Mouse (Mus musculus) ES-E14 (cell line): Measurements from ENCODE around the gene Olfr1368. TPM values are rescaled to one million over a fixed set of nuclear protein-coding genes. Genes with fewer than 3 reads are reported as not detected.
"Not testable (repeated sequence)": the region's sequence is repeated elsewhere in the genome, so short reads cannot be mapped to it uniquely, and the experiment has no call there.

Experiments used
- DNase-seq: peaks from one replicate; pipeline ENCODE4 v3.0.0-alpha.2; 2013; ENCODE audit warnings: low read depth, low spot score
- H3K27ac ChIP-seq: 2 replicates; pipeline ENCODE4 v1.5.1; 2012; ENCODE audit warnings: low read depth, mild to moderate bottlenecking, low read length, moderate library complexity, mixed read lengths; ENCODE audit not compliant: poor library complexity, insufficient read depth, severe bottlenecking
- H3K36me3 ChIP-seq: 2 replicates; pipeline ENCODE4 v1.6.1; 2012; ENCODE audit warnings: mild to moderate bottlenecking, low read length, moderate library complexity, mixed read lengths; ENCODE audit not compliant: control insufficient read depth, poor library complexity, insufficient read depth, severe bottlenecking
- H3K4me1 ChIP-seq, 2 experiments: fragments of 150-350 bp in 1 of 2; sonication (generic) in 1 of 2; 2 replicates each; pipeline ENCODE4 v1.6.1; 2012; ENCODE audit warnings: low read length in 2 of 2, mild to moderate bottlenecking in 1 of 2, mixed read lengths in 1 of 2; ENCODE audit not compliant: control insufficient read depth in 2 of 2, insufficient read depth in 2 of 2, poor library complexity in 1 of 2
- H3K4me3 ChIP-seq, 2 experiments: fragments of 150-350 bp in 1 of 2; sonication (generic) in 1 of 2; 2 replicates each; pipeline ENCODE4 v1.5.1; 2012; ENCODE audit warnings: low read length in 2 of 2, low read depth in 1 of 2, mild to moderate bottlenecking in 1 of 2, mixed read lengths in 1 of 2; ENCODE audit not compliant: insufficient read depth in 1 of 2, poor library complexity in 1 of 2, severe bottlenecking in 1 of 2
- H3K9ac ChIP-seq: 2 replicates; pipeline ENCODE4 v1.6.1; 2012; ENCODE audit warnings: low read depth, mild to moderate bottlenecking, low read length, mixed read lengths; ENCODE audit not compliant: poor library complexity, insufficient read depth, severe bottlenecking
- H3K9me3 ChIP-seq: fragments of 150-350 bp; sonication (generic); 2 replicates; pipeline ENCODE4 v1.6.1; 2012; ENCODE audit warnings: low read depth, mild to moderate bottlenecking, low read length; ENCODE audit not compliant: control insufficient read depth, insufficient read depth
- CHD2 ChIP-seq: IDR thresholded peaks from 2 replicates; pipeline ENCODE4 v1.6.1; 2014; ENCODE audit warnings: mild to moderate bottlenecking, low read depth, low read length, inconsistent platforms
- HCFC1 ChIP-seq: IDR thresholded peaks from 2 replicates; pipeline ENCODE4 v1.6.1; 2012; ENCODE audit warnings: low read length, inconsistent platforms, borderline replicate concordance; ENCODE audit not compliant: insufficient read depth
- MAFK ChIP-seq: IDR thresholded peaks from 2 replicates; pipeline ENCODE4 v1.6.1; 2014; ENCODE audit warnings: mild to moderate bottlenecking, low read depth, low read length, inconsistent platforms; ENCODE audit not compliant: insufficient read depth
- ZC3H11A ChIP-seq: IDR thresholded peaks from 2 replicates; pipeline ENCODE4 v1.6.1; 2012; ENCODE audit warnings: low read depth, mild to moderate bottlenecking, inconsistent platforms, low read length, borderline replicate concordance
- ZNF384 ChIP-seq: IDR thresholded peaks from 2 replicates; pipeline ENCODE4 v1.6.1; 2012; ENCODE audit warnings: low read depth, low read length, inconsistent platforms
- in situ Hi-C, 2 experiments: fragments of 600-800 bp; cut with MboI; formaldehyde crosslinking; loops; one replicate each; pipeline ENCODE4 v1.15.1; 2025; ENCODE audit warnings: low sequenced_read_pairs in 2 of 2, inconsistent platforms in 1 of 2; ENCODE audit not compliant: unreplicated experiment in 2 of 2
- total RNA-seq: library from RNA; depleted of rRNA; stranded (reverse); fragments of 300-350 nt; gene quantifications from 2 replicates; pipeline ENCODE4 v1.2.3, GENCODE M21; 2012

Gene Olfr1368
- total RNA-seq, 1 experiment, result not detected

- no peak for DNase-seq
- TF ChIP-seq ZC3H11A, result peak; percentile 35; the same call in 1 of the 2 replicates
- no peak for TF ChIP-seq ZNF384
- H3K36me3 ChIP-seq, result no peaks in the 10 kb centered on the region
- H3K4me1 ChIP-seq, result no peaks in the 10 kb centered on the region
- no peaks in the 10 kb centered on the region for H3K9me3 ChIP-seq
- in situ Hi-C loops, result loop anchor here in 1 of 2 experiments (25.0 kb wide), 1 partner anchor 830 kb away; no protein-coding TSS in a partner anchor
- H3K9ac ChIP-seq, result no peak overlapping the region
- H3K4me3 ChIP-seq, result no peak overlapping the region
- no peak overlapping the region for H3K27ac ChIP-seq
Observed at GRCm38 (mm10) chr13:21142421-21142820, 3.2 kb downstream of the Olfr1368 start.

GRCm38 (mm10) chr13:21129339-21129738 is 16.3 kb downstream of the Olfr1368 start, which contains the start of gene Olfr263:
Gene Olfr263, plus strand, starts transcription at chr13:21129639.
- in situ Hi-C loops, result loop anchor here in 1 of 2 experiments (25.0 kb wide), 1 partner anchor 817 kb away; no protein-coding TSS in a partner anchor
- not testable (repeated sequence) for H3K4me3 ChIP-seq, H3K36me3 ChIP-seq, H3K4me1 ChIP-seq, DNase-seq, H3K27ac ChIP-seq, H3K9me3 ChIP-seq, H3K9ac ChIP-seq

- no peak for DNase-seq
- Histone ChIP-seq H3K27ac (no peak overlapping the region), H3K4me1 (no peaks in the 10 kb centered on the region), H3K9ac (no peak overlapping the region), H3K9me3 (no peaks in the 10 kb centered on the region), H3K36me3 (no peaks in the 10 kb centered on the region), H3K4me3 (no peak overlapping the region)
- in situ Hi-C loops, result no loop called here
- TF ChIP-seq ZC3H11A, result no peak
- TF ChIP-seq CHD2, result no peak
- no peak for TF ChIP-seq ZNF384
- no peak for TF ChIP-seq MAFK
- TF ChIP-seq HCFC1, result no peak
Observed at GRCm38 (mm10) chr13:21114121-21114520, 31.5 kb downstream of the Olfr1368 start.

- H3K9me3 ChIP-seq, H3K4me1 ChIP-seq, DNase-seq, H3K27ac ChIP-seq, in situ Hi-C loops, H3K4me3 ChIP-seq, H3K9ac ChIP-seq, H3K36me3 ChIP-seq: not testable (repeated sequence)
Observed at GRCm38 (mm10) chr13:21111183-21111582, 34.5 kb downstream of the Olfr1368 start, which contains the start of gene Olfr1369-ps1. Gene Olfr1369-ps1, plus strand, starts transcription at chr13:21111483.

- no peak overlapping the region for H3K27ac ChIP-seq
- H3K9ac ChIP-seq, result no peak overlapping the region
- TF ChIP-seq HCFC1 (no peak), ZC3H11A (no peak), MAFK (no peak)
- H3K9me3 ChIP-seq, result no peaks in the 10 kb centered on the region
- in situ Hi-C loops, result no loop called here
- no peaks in the 10 kb centered on the region for H3K4me1 ChIP-seq
- no peak overlapping the region for H3K4me3 ChIP-seq
- no peaks in the 10 kb centered on the region for H3K36me3 ChIP-seq
- DNase-seq, result no peak
Observed at GRCm38 (mm10) chr13:21110441-21110840, 35.2 kb downstream of the Olfr1368 start.
